Mouse (Mus musculus) liver, postnatal 0 days (tissue): ENCODE data around the gene Mrpl22.

Experiments
- CTCF ChIP-seq: sonication (generic); IDR thresholded peaks from 2 replicates; pipeline ENCODE4 v1.5.1; 2016; ENCODE audit warnings: antibody characterized with exemption, low read depth
- EP300 ChIP-seq: IDR thresholded peaks from 2 replicates; pipeline ENCODE4 v1.6.1; 2016; ENCODE audit warnings: antibody characterized with exemption, low read depth, mild to moderate bottlenecking

DNA sequence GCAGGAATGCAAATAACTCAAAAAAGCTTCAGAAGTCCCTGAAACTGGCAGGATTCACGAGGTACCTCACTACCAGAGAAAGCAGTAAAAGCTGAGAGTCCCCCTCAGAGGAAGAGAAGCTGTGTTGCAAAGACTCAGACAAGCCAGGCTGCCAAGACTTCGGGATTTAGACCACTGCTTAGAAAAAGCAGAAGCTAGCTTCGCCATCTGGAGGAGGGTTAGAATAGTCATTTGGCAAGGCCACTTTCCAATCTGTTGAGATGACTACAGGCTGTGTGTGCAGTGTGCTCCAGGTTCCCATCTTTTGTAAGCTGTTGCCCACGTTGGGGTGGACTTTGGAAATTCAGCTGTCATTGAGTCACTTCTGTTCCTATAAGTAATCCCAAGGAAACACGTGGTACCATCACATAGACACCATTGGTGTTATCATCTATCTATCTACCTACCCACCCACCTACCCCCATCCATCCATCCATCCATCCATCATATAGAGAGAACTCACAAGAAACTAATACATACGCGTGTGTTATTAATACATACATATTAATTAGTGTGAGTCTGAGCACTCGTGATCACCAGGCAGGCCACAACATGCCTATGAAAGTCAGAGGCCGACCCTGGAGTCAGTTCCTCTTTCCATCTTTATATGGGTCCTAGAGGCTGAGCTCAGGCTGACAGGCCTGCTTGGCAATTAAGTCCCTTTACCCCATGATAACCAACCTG lies 27.6 kb upstream of the Mrpl22 start:
- TF ChIP-seq CTCF = no peak
- TF ChIP-seq EP300 = no peak
